Mouse (Mus musculus) G1E (cell line): ENCODE results near the gene Myom3. TPM values are rescaled to one million over a fixed set of nuclear protein-coding genes. Genes with fewer than 3 reads are reported as not detected.

Source experiments
- ATAC-seq: 2 replicates; pipeline ENCODE4 v1.8.0; 2016; ENCODE audit warnings: mild to moderate bottlenecking; ENCODE audit not compliant: insufficient number of reproducible peaks, poor library complexity, low FRiP score, severe bottlenecking; ENCODE audit errors: extremely low read depth
- DNase-seq: peaks from one replicate; pipeline ENCODE4 v3.0.0; 2012; ENCODE audit warnings: low spot score
- H3K27me3 ChIP-seq: 2 replicates; pipeline ENCODE4 v1.6.1; 2012; ENCODE audit warnings: mild to moderate bottlenecking, low read length, inconsistent platforms; ENCODE audit not compliant: insufficient read depth
- H3K36me3 ChIP-seq: replicated peaks from 2 replicates; pipeline ENCODE3; 2012; ENCODE audit warnings: mild to moderate bottlenecking, inconsistent platforms
- H3K4me1 ChIP-seq: 2 replicates; pipeline ENCODE4 v1.6.1; 2012; ENCODE audit warnings: low read depth, low read length, inconsistent platforms, mixed read lengths; ENCODE audit not compliant: insufficient read depth
- H3K4me3 ChIP-seq: 2 replicates; pipeline ENCODE4 v1.5.1; 2012; ENCODE audit warnings: low read depth, mild to moderate bottlenecking, inconsistent platforms, low read length, moderate library complexity, mixed read lengths
- H3K9me3 ChIP-seq: replicated peaks from 2 replicates; pipeline ENCODE4 v1.6.1; 2012; ENCODE audit warnings: inconsistent platforms
- CTCF ChIP-seq: IDR thresholded peaks from 2 replicates; pipeline ENCODE4 v1.5.1; 2012; ENCODE audit warnings: low read depth, low read length, inconsistent platforms, mixed read lengths
- GATA1 ChIP-seq: IDR thresholded peaks from 2 replicates; pipeline ENCODE4 v1.6.1; 2012; ENCODE audit warnings: borderline replicate concordance, low read length, inconsistent platforms, mixed read lengths
- GATA2 ChIP-seq: IDR thresholded peaks from 2 replicates; pipeline ENCODE4 v1.6.1; 2012; ENCODE audit warnings: low read depth, low read length, inconsistent platforms, borderline replicate concordance
- POLR2AphosphoS5 ChIP-seq: IDR thresholded peaks from 2 replicates; pipeline ENCODE4 v1.6.1; 2012; ENCODE audit warnings: low read depth, low read length, inconsistent platforms; ENCODE audit not compliant: insufficient replicate concordance
- TAL1 ChIP-seq: conservative IDR thresholded peaks from 2 replicates; pipeline ENCODE4 v1.6.1; 2012; ENCODE audit warnings: low read depth, low read length, inconsistent platforms, mixed read lengths
- polyA plus RNA-seq: library from polyadenylated mRNA; stranded (reverse); fragments of >175 nt; gene quantifications from 2 replicates; pipeline ENCODE4 v1.2.3, GENCODE M21; 2012
- total RNA-seq, 2 experiments: library from RNA; stranded (forward) in 1 of 2; stranded (reverse) in 1 of 2; fragments of 200-1000 nt in 1 of 2; fragments of >200 nt in 1 of 2; fragmentation: Nextera tagmentation in 1 of 2; gene quantifications; 2 replicates each; pipeline ENCODE4 v1.2.3; 2014 to 2017

Gene Myom3
- total and polyA plus RNA-seq, 3 experiments, result 0.11 TPM; not detected in 2

DNA sequence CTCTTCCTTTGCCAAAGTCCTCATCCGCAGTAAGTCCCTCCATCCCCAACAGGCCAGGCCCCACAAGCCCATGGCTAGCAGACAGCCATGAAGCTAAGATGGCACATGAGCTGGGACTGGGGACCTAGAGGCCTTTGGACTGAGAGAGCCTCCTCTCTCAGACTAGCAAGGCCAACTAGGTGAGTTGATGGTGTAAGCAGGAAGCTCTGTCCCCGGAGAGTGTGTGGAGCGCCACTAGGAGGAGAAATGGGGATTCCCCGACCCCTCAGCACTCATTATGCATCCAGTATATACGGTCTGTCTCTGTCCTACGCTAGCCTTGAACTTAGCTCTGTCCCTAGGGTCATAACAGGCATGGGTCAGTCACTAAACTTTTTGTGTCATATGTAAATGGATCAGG is 12.1 kb downstream of the Myom3 start:
- DNase-seq (no peak), ATAC-seq (no peak)
- Histone ChIP-seq H3K4me1 (no peaks in the 10 kb centered on the region), H3K36me3 (no peaks in the 10 kb centered on the region), H3K27me3 (peaks cover 8% of the 10 kb centered on the region; the same call in 1 of the 2 replicates), H3K9me3 (no peaks in the 10 kb centered on the region), H3K4me3 (no peak overlapping the region)
- no peak for TF ChIP-seq POLR2AphosphoS5
- TF ChIP-seq GATA1, result no peak
- no peak for TF ChIP-seq TAL1
- no peak for TF ChIP-seq GATA2
- TF ChIP-seq CTCF, result no peak

DNA sequence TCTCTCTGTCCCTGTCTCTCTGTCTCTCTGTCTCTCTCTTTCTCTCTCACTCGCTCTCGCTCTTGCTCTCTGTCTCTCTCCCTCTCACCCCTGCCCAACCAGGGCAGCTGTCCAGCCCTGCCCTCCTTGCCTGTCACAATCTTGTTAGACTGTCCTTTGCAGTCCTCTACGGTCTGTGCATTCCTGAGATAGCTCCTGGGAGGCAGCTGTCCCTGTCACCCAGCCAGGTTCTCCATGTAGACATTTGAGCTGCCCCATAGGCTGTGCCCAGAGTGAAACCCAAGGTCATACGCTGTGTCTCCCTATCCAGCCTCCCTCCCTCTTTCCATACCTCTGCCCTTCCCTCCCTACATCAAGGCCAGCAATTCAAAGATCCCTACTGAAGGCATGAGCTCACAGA is 13.2 kb downstream of the Myom3 start:
- Histone ChIP-seq H3K4me1 (no peaks in the 10 kb centered on the region), H3K4me3 (no peak overlapping the region), H3K27me3 (peaks cover 4% of the 10 kb centered on the region; the same call in 1 of the 2 replicates), H3K9me3 (no peaks in the 10 kb centered on the region), H3K36me3 (no peaks in the 10 kb centered on the region)
- ATAC-seq (no peak), DNase-seq (no peak)
- TF ChIP-seq TAL1 (no peak), GATA2 (no peak), CTCF (no peak), GATA1 (no peak), POLR2AphosphoS5 (no peak)

DNA sequence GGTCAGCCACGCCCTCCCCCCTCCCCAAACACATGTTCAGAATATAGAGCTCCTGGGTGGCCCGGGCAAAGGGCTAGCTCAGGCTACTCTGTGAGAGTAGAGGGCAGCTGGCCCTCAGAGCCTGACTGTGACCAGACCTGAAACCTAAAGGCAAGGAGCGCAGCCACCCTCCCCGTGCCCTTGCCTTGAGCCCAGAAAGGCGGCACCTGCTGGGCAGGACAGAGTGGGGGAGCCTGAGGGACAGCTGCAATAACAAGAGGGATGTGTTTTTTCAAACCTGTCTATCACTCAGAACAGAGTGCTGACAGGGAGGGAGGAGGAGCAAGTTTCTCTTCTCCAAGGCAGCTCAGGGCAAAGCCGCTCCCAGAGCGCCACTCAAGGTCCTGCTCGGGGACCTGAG is 15.0 kb downstream of the Myom3 start:
- H3K9me3 ChIP-seq, result no peaks in the 10 kb centered on the region
- H3K27me3 ChIP-seq, result peaks cover 4% of the 10 kb centered on the region; the same call in 1 of the 2 replicates
- no peak overlapping the region for H3K4me3 ChIP-seq
- H3K36me3 ChIP-seq, result no peaks in the 10 kb centered on the region
- ATAC-seq, result no peak
- H3K4me1 ChIP-seq, result no peaks in the 10 kb centered on the region
- no peak for DNase-seq
- TF ChIP-seq POLR2AphosphoS5 (no peak), TAL1 (no peak), CTCF (no peak), GATA2 (no peak), GATA1 (no peak)

DNA sequence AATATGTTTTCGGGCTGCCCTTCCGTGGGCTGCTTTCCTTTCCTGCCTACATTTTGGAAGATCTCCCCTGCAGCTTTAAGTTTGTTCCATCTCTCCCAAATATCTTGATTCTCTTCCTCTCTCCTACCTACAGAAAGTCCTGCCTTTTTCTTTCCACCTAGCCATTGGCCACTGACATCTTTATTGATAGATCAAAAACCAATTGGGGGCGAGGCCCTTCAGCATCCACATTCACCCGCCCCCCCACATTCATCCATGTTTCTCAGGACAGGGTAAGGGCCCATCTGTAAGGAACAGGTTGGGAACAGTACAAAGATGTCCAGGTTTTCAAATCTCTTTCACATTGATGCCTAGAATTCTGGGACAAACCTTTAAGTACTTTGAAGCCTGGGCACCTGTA is 17.3 kb downstream of the Myom3 start:
- Histone ChIP-seq H3K27me3 (peaks cover 4% of the 10 kb centered on the region; the same call in 1 of the 2 replicates), H3K9me3 (no peaks in the 10 kb centered on the region), H3K36me3 (no peaks in the 10 kb centered on the region), H3K4me3 (no peak overlapping the region), H3K4me1 (no peaks in the 10 kb centered on the region)
- TF ChIP-seq GATA1 (no peak), CTCF (no peak), GATA2 (no peak), POLR2AphosphoS5 (no peak), TAL1 (no peak)
- DNase-seq, result no peak
- no peak for ATAC-seq

DNA sequence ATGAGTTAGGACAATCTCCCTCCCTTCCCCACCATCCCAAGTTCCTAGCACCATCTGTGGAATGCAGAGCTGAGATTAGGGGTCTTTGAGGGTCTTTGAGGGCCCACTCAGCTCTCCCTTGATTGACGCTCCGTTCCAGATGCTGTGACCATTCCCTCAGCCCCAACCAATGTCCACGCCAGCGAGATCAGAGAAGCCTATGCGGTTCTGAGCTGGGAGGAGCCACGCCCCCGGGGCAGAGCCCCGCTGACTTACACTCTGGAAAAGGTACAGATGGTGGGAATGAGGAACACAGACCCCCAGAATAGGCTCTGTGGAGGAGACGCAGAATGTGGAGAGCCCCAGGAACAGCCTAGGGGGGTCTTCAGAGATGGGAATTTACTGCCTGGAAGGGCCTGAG is 20.1 kb downstream of the Myom3 start:
- H3K4me3 ChIP-seq, result no peak overlapping the region
- H3K36me3 ChIP-seq, result no peaks in the 10 kb centered on the region
- no peak for TF ChIP-seq TAL1
- TF ChIP-seq GATA2, result no peak
- TF ChIP-seq POLR2AphosphoS5, result no peak
- TF ChIP-seq GATA1, result no peak
- no peak for TF ChIP-seq CTCF
- peaks cover 3% of the 10 kb centered on the region for H3K9me3 ChIP-seq
- H3K27me3 ChIP-seq, result peaks cover 4% of the 10 kb centered on the region; the same call in 1 of the 2 replicates
- no peak for DNase-seq
- H3K4me1 ChIP-seq, result no peaks in the 10 kb centered on the region
- no peak for ATAC-seq

DNA sequence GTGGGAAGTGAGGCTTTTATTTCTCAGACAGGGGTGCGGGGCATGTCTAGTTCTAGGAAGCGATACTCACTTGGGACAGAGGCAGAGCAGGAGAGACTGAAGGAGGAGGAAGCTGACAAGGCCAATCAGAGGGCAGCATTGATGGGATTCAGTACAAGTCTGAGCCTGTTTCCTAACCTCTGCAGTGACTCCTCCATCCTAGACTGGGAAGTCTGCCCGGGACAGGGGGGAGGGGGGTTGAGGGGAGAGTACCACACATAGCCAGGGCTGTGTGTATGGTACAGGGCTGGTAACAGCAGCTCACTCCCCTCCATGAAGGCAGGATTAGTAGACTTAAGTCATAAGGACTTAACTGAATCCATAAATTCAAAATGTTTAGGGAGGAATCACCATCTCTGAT is 20.7 kb downstream of the Myom3 start:
- DNase-seq (no peak), ATAC-seq (no peak)
- Histone ChIP-seq H3K27me3 (peaks cover 2% of the 10 kb centered on the region; the same call in 1 of the 2 replicates), H3K4me3 (no peak overlapping the region), H3K4me1 (no peaks in the 10 kb centered on the region), H3K9me3 (peaks cover 3% of the 10 kb centered on the region), H3K36me3 (no peaks in the 10 kb centered on the region)
- TF ChIP-seq CTCF, result no peak
- no peak for TF ChIP-seq POLR2AphosphoS5
- no peak for TF ChIP-seq TAL1
- TF ChIP-seq GATA1, result no peak
- no peak for TF ChIP-seq GATA2

DNA sequence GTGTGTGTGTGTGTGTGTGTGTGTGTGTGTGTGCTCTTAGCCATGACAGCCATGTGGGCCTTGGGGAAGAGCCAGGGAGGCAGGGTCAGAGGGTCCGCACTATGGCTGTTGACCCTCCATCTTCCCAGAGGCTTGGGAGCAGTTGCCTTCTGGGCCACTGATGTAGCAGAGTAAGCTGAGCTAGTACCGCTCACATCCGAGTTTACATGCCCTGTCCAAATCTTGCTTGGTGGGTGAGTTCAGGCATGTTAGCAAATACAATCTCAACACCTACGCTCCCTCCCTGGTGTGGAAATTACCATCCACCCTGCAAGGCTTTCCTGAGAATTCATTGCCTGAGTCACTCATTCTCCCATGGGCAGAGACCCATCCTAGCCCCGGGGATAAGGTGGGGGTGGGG is 21.8 kb downstream of the Myom3 start:
- Histone ChIP-seq H3K9me3 (peaks cover 3% of the 10 kb centered on the region), H3K4me3 (no peak overlapping the region), H3K27me3 (peaks cover 2% of the 10 kb centered on the region; the same call in 1 of the 2 replicates), H3K36me3 (no peaks in the 10 kb centered on the region), H3K4me1 (no peaks in the 10 kb centered on the region)
- DNase-seq (no peak), ATAC-seq (no peak)
- TF ChIP-seq GATA1, result no peak
- no peak for TF ChIP-seq POLR2AphosphoS5
- TF ChIP-seq CTCF, result no peak
- TF ChIP-seq GATA2, result no peak
- no peak for TF ChIP-seq TAL1
